Mouse (Mus musculus) G1E (cell line): ENCODE results near the gene Nmbr.

Experiments
- CTCF ChIP-seq: IDR thresholded peaks from 2 replicates; pipeline ENCODE4 v1.5.1; 2012; ENCODE audit warnings: low read depth, low read length, inconsistent platforms, mixed read lengths
- TAL1 ChIP-seq: conservative IDR thresholded peaks from 2 replicates; pipeline ENCODE4 v1.6.1; 2012; ENCODE audit warnings: low read depth, low read length, inconsistent platforms, mixed read lengths

DNA sequence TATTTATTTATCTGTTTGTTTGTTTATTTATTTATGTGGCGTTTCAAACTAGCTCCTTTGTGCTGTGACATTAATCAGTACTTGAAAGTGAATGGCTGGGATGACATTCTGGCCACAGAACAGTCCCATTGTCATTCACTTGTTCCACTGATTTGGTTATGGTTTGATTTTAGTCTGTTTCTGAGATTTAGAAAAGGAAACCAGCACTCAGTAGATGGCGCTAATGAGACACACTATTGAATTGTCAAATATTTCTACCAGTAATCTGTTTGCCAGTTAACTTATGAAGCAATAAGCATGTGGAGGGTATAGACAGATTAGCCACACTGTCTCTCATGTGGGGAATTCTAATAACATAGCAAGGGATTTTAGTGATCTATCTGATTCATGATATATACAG lies 28.9 kb downstream of the Nmbr start:
- TF ChIP-seq TAL1 (no peak), CTCF (no peak)
